Mouse (Mus musculus) inflammation-experienced regulatory T-cells, adult 16 weeks (primary cell): ENCODE measurements around the gene Rps15. TPM values are rescaled to one million over a fixed set of nuclear protein-coding genes. Genes with fewer than 3 reads are reported as not detected.

ENCODE experiments used
- polyA plus RNA-seq: library from polyadenylated mRNA; unstranded; fragments of 100-300 nt; shearing (Covaris generic); gene quantifications from one replicate; pipeline ENCODE4 v1.2.1, GENCODE M21; 2017

The Rps15 gene
- 794 TPM for polyA plus RNA-seq

GRCm38 (mm10) chr10:80292251-80293146, at the start of gene Rps15:
Gene Rps15 (plus strand): TSS chr10:80292453.

GRCm38 (mm10) chr10:80248971-80249640, 43.1 kb upstream of the Rps15 start, which contains the start of gene Ndufs7:
Gene Ndufs7 (plus strand): TSS chr10:80249121.

GRCm38 (mm10) chr10:80260642-80261584, 31.3 kb upstream of the Rps15 start, which contains the start of the genes Gamt and Dazap1:
Gene Gamt (minus strand): TSS chr10:80261012.
Gene Dazap1 (plus strand): TSS chr10:80261486.

GRCm38 (mm10) chr10:80295618-80296425, 3.6 kb downstream of the Rps15 start, which contains the start of gene Apc2:
Gene Apc2 (plus strand): TSS chr10:80295977.

GRCm38 (mm10) chr10:80320340-80320760, 28.1 kb downstream of the Rps15 start, which contains the start of gene 2310011J03Rik:
Gene 2310011J03Rik (minus strand): TSS chr10:80320537.

GRCm38 (mm10) chr10:80329273-80330081, 37.2 kb downstream of the Rps15 start, which contains the start of the genes Pcsk4 and Reep6:
Gene Pcsk4 (minus strand): TSS chr10:80329498.
Gene Reep6 (plus strand): TSS chr10:80329953.

Other genes starting within 250 kb of the Rps15 start
- 569 TPM for gene Gpx4, start 245.3 kb upstream of the Rps15 start, polyA plus RNA-seq
- 84.3 TPM for gene Sbno2, start 186.9 kb upstream of the Rps15 start, polyA plus RNA-seq
- gene Stk11, start 176.7 kb upstream of the Rps15 start, polyA plus RNA-seq, result 11.9 TPM
- 434 TPM for gene Atp5d, start 153.8 kb upstream of the Rps15 start, polyA plus RNA-seq
- gene Cbarp, start 151.6 kb upstream of the Rps15 start, polyA plus RNA-seq, result 2.9 TPM
- gene Midn, start 144.2 kb upstream of the Rps15 start, polyA plus RNA-seq, result 1.7 TPM
- 199 TPM for gene Cirbp, start 126.5 kb upstream of the Rps15 start, polyA plus RNA-seq
- gene 1600002K03Rik, start 119.5 kb upstream of the Rps15 start, polyA plus RNA-seq, result 21.6 TPM
- 0.22 TPM for gene Efna2, start 113.0 kb upstream of the Rps15 start, polyA plus RNA-seq
- 145 TPM for gene Mum1, start 66.0 kb upstream of the Rps15 start, polyA plus RNA-seq
- 305 TPM for gene Ndufs7, start 43.3 kb upstream of the Rps15 start, polyA plus RNA-seq
- 1.6 TPM for gene Gamt, start 31.4 kb upstream of the Rps15 start, polyA plus RNA-seq
- 53.8 TPM for gene Dazap1, start 31.0 kb upstream of the Rps15 start, polyA plus RNA-seq
- gene Apc2, start 3.5 kb downstream of the Rps15 start, polyA plus RNA-seq, result 0.40 TPM
- gene 2310011J03Rik, start 28.1 kb downstream of the Rps15 start, polyA plus RNA-seq, result 87.1 TPM
- 26.3 TPM for gene Pcsk4, start 37.0 kb downstream of the Rps15 start, polyA plus RNA-seq
- gene Reep6, start 37.5 kb downstream of the Rps15 start, polyA plus RNA-seq, result not detected
- gene Adamtsl5, start 56.0 kb downstream of the Rps15 start, polyA plus RNA-seq, result not detected
- not detected for gene Plk5, start 64.0 kb downstream of the Rps15 start, polyA plus RNA-seq
- gene Mex3d, start 95.2 kb downstream of the Rps15 start, polyA plus RNA-seq, result 0.29 TPM
- gene Mbd3, start 107.1 kb downstream of the Rps15 start, polyA plus RNA-seq, result 34.4 TPM
- gene Uqcr11, start 114.4 kb downstream of the Rps15 start, polyA plus RNA-seq, result 258 TPM
- gene Tcf3, start 141.2 kb downstream of the Rps15 start, polyA plus RNA-seq, result 31.6 TPM
- not detected for gene Onecut3, start 202.4 kb downstream of the Rps15 start, polyA plus RNA-seq
- not detected for gene Atp8b3, start 246.7 kb downstream of the Rps15 start, polyA plus RNA-seq